Mouse (Mus musculus): Measurements from ENCODE around the gene Prss43. TPM values are rescaled to one million over a fixed set of nuclear protein-coding genes. Genes with fewer than 3 reads are reported as not detected.
A peak's percentile ranks its signal among the peaks of the same experiment; 100 is the strongest.

Prss43 gene
- total and polyA plus RNA-seq, 2 experiments from 2014 or later = not detected

DNA sequence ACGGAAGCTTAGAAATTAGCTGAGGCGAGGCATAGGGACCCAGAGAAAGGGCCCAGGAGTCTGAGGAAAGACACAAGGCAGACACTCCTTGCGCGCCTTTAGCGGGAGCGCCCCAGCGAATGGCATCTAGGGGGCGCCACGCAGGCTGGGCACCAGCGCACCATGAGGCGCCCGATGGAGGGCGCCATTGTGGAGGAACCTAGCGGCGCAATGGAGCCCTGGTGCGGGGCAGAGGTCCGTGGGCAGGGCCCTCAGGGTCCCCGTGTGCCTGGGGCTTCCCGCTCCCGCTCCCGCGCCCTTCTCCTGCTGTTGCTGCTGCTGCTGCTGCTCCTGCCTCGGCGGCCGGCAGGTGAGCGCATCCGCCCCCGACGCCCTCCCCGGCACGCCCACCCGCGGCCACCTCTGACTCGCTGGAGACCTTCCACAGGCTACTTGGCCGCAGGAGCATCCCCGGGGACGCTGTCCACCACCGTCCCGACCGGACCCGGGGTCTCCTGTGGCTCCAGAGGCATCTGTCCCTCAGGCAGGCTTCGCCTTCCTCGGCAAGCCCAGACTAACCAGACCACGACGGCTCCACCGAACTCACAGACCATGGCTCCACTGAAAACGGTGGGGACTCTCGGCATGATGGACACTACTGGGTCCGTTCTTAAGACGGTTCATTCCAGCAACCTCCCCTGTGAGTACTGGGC is 31.4 kb downstream of the Prss43 start, which contains the start of gene Prss50:
TSS of gene Prss50 (plus strand) at position 187 of the 692 bp plus-strand sequence.
- Histone ChIP-seq H3K9ac (no peak within 1 kb of the TSS), H3K4me2 (ENCODE audit: low read depth) (peak within 1 kb of the TSS; percentile 37), H3K9me3 (ENCODE audit: low read length) (no peaks in the 10 kb centered on the region), H3K4me1 (ENCODE audit: insufficient read depth) (no peaks in the 10 kb centered on the region), H3K27me3 (ENCODE audit: insufficient read depth, low read length) (peaks cover 13% of the 10 kb centered on the region; the same call in 1 of the 2 replicates), H3K4me3 (ENCODE audit: low read depth, low read length) (peak within 1 kb of the TSS; percentile 17; the same call in 1 of the 2 replicates), H3K36me3 (ENCODE audit: insufficient read depth) (no peaks in the 10 kb centered on the region), H3K27ac (ENCODE audit: low read depth, low read length) (no peak within 1 kb of the TSS)
- DNase-seq = no peak
- peak; percentile 62 for TF ChIP-seq CTCF (IDR thresholded peaks at IDR 0.05; ENCODE audit: low read depth)
- WGBS = 9% methylated on average over 49 of the region's 50 CpGs
- ATAC-seq = no peak

- Histone ChIP-seq H3K4me2 (ENCODE audit: low read depth) (no peak overlapping the region), H3K27ac (ENCODE audit: low read depth, low read length) (no peak overlapping the region), H3K27me3 (ENCODE audit: insufficient read depth, low read length) (peaks cover 13% of the 10 kb centered on the region; the same call in 1 of the 2 replicates), H3K4me1 (ENCODE audit: insufficient read depth) (no peaks in the 10 kb centered on the region), H3K9ac (no peak overlapping the region), H3K36me3 (ENCODE audit: insufficient read depth) (no peaks in the 10 kb centered on the region), H3K9me3 (ENCODE audit: low read length) (no peaks in the 10 kb centered on the region), H3K4me3 (ENCODE audit: low read depth, low read length) (no peak overlapping the region)
- TF ChIP-seq CTCF (IDR thresholded peaks at IDR 0.05; ENCODE audit: low read depth) = no peak
- no peak for ATAC-seq
- WGBS = 69% methylated on average over 5 of the region's 5 CpGs
- DNase-seq = no peak
Measured at GRCm38 (mm10) chr9:110858523-110858922, 32.0 kb downstream of the Prss43 start.

- H3K9ac ChIP-seq = no peak overlapping the region
- H3K4me1 ChIP-seq (ENCODE audit: insufficient read depth) = no peaks in the 10 kb centered on the region
- TF ChIP-seq CTCF (IDR thresholded peaks at IDR 0.05; ENCODE audit: low read depth) = no peak
- no peak overlapping the region for H3K27ac ChIP-seq (ENCODE audit: low read depth, low read length)
- no peak overlapping the region for H3K4me3 ChIP-seq (ENCODE audit: low read depth, low read length)
- H3K27me3 ChIP-seq (ENCODE audit: insufficient read depth, low read length) = peaks cover 13% of the 10 kb centered on the region; the same call in 1 of the 2 replicates
- DNase-seq (no peak), ATAC-seq (no peak)
- no peaks in the 10 kb centered on the region for H3K9me3 ChIP-seq (ENCODE audit: low read length)
- no peaks in the 10 kb centered on the region for H3K36me3 ChIP-seq (ENCODE audit: insufficient read depth)
- WGBS = 90% methylated on average over 5 of the region's 5 CpGs
- no peak overlapping the region for H3K4me2 ChIP-seq (ENCODE audit: low read depth)
Measured at GRCm38 (mm10) chr9:110858967-110859596, 32.6 kb downstream of the Prss43 start.

- H3K4me1 ChIP-seq (ENCODE audit: insufficient read depth) = peaks cover 10% of the 10 kb centered on the region; the same call in 1 of the 2 replicates
- DNase-seq (peak; percentile 65), ATAC-seq (no peak; the same call in 1 of the 2 replicates)
- no peaks in the 10 kb centered on the region for H3K27me3 ChIP-seq (ENCODE audit: insufficient read depth, low read length)
- H3K27ac ChIP-seq (ENCODE audit: low read depth, low read length) = no peak overlapping the region
- 27% methylated on average over 7 of the region's 7 CpGs for WGBS
- H3K9me3 ChIP-seq (ENCODE audit: low read length) = no peaks in the 10 kb centered on the region
- no peak overlapping the region for H3K4me3 ChIP-seq (ENCODE audit: low read depth, low read length)
- peak; percentile 80 for TF ChIP-seq CTCF (IDR thresholded peaks at IDR 0.05; ENCODE audit: low read depth)
- no peaks in the 10 kb centered on the region for H3K36me3 ChIP-seq (ENCODE audit: insufficient read depth)
- no peak overlapping the region for H3K9ac ChIP-seq
- no peak overlapping the region for H3K4me2 ChIP-seq (ENCODE audit: low read depth)
Measured at GRCm38 (mm10) chr9:110871030-110871429, 44.5 kb downstream of the Prss43 start.

GRCm38 (mm10) chr9:110873681-110874659 is 47.5 kb downstream of the Prss43 start:
- Histone ChIP-seq H3K27ac (ENCODE audit: low read depth, low read length) (no peak overlapping the region), H3K4me3 (ENCODE audit: low read depth, low read length) (peak overlapping the region; percentile 26), H3K9me3 (ENCODE audit: low read length) (no peaks in the 10 kb centered on the region), H3K4me2 (ENCODE audit: low read depth) (peak overlapping the region; percentile 55), H3K4me1 (ENCODE audit: insufficient read depth) (peaks cover 10% of the 10 kb centered on the region; the same call in 1 of the 2 replicates), H3K27me3 (ENCODE audit: insufficient read depth, low read length) (no peaks in the 10 kb centered on the region), H3K9ac (peak overlapping the region; percentile 39; the same call in 1 of the 2 replicates), H3K36me3 (ENCODE audit: insufficient read depth) (no peaks in the 10 kb centered on the region)
- peak; percentile 42 for TF ChIP-seq CTCF (IDR thresholded peaks at IDR 0.05; ENCODE audit: low read depth)
- ATAC-seq = peak; percentile 80
- WGBS = 6% methylated on average over 40 of the region's 40 CpGs
- peak; percentile 77 for DNase-seq

GRCm38 (mm10) chr9:110874660-110875191 is 48.2 kb downstream of the Prss43 start:
- H3K4me2 ChIP-seq (ENCODE audit: low read depth) = no peak overlapping the region
- no peaks in the 10 kb centered on the region; the same call in 1 of the 2 replicates for H3K27me3 ChIP-seq (ENCODE audit: insufficient read depth, low read length)
- no peaks in the 10 kb centered on the region for H3K36me3 ChIP-seq (ENCODE audit: insufficient read depth)
- no peak overlapping the region for H3K4me3 ChIP-seq (ENCODE audit: low read depth, low read length)
- DNase-seq (no peak), ATAC-seq (peak; percentile 36)
- peaks cover 10% of the 10 kb centered on the region; the same call in 1 of the 2 replicates for H3K4me1 ChIP-seq (ENCODE audit: insufficient read depth)
- H3K9ac ChIP-seq = no peak overlapping the region
- no peak overlapping the region for H3K27ac ChIP-seq (ENCODE audit: low read depth, low read length)
- no peak for TF ChIP-seq CTCF (IDR thresholded peaks at IDR 0.05; ENCODE audit: low read depth)
- H3K9me3 ChIP-seq (ENCODE audit: low read length) = no peaks in the 10 kb centered on the region
- 15% methylated on average over 3 of the region's 3 CpGs for WGBS
